Mouse (Mus musculus): ENCODE measurements around the gene Tardbp.
A peak's percentile ranks its signal among the peaks of the same experiment; 100 is the strongest.

Gene Tardbp

DNA sequence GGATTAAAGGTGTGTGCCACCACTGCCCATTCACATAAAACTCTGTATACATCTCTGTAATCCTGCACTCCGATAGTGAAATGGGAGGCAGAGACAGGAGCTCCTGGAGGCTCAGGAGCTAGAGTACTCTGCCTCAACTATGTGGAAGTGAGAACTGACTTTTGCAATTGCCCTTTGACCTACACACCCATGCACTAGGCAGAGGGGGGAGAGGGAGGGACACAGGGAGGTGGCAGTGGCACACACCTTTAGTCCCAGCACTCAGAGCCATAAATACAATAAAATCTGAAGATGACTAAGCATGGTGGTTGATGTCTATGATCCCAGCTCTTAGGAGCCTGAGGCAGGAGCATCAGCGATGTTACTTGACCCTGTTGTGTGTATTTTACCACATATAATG lies 12.6 kb upstream of the Tardbp start:
- no peak for DNase-seq (ENCODE audit: low read depth, low spot score)

DNA sequence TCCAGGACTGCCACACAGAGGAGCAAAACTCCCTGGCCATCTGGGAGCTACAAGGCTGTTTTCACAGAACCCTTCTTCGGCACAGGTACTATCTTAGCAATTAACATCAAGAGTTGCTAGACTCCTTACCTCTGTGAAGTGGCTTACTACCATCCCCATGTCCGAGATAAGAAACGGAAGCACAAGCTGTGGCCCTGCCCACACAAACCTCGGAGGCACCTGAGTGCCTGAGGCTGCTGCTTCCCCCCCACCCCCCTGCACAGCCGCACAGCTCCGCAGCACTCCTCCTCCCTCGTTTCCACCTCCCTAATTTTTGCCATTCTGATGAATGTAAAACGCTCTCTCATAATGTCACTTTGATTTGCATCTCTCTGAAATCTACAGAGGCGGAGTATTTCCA lies 11.5 kb upstream of the Tardbp start:
- DNase-seq (ENCODE audit: low read depth, low spot score), result peak; percentile 25

DNA sequence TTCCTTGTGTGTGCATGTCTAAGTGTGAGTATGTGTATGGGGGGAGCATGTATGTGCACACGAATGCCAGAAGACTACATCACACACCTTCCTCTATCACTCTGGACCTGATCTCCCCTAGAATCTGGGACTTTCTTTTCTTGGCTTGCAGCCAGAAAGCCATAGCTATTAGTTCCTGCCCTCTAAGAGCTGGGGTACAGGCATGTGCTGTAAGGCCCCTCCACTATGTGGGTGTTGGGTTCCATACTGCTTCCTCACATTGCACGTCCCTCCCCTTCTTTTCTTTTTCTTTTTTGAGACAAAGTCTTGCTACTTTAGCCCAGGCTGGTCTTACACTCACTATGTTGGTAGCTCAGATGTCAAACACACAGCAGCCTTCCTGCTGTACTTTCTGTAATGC lies 8.5 kb upstream of the Tardbp start:
- no peak for DNase-seq (ENCODE audit: low read depth, low spot score)

DNA sequence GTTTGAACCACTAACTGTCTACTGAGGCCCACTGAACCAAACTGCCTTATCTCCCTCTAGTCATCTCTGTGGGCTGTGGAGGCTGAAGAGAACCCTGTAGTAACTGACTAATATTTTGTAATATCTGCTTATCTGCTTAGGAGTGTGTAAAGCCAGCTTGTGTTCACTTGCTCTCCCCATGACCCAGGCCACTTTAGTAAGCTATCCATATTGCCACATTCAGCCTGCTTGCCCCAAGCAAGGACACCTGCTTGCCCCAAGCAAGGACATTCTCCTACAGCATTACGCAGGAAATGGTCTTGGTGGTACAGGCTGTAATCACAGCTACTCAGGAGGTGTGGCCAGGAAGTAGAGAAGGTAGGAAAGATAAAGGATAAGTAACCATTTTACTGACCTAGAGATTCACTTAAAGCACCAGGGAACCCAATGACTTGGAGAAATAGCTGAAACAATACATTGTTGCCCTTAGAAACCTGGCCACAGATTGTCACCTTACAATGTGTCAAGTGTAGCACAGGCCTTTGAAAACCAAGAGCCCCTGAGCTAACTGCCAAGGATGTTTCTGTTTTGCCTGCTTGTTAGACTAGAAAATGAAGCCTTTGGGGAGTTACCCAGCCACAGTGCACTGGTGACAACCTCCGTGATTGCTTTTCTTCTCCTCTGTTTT lies 6.7 kb upstream of the Tardbp start:
- no peak for DNase-seq (ENCODE audit: low read depth, low spot score)

DNA sequence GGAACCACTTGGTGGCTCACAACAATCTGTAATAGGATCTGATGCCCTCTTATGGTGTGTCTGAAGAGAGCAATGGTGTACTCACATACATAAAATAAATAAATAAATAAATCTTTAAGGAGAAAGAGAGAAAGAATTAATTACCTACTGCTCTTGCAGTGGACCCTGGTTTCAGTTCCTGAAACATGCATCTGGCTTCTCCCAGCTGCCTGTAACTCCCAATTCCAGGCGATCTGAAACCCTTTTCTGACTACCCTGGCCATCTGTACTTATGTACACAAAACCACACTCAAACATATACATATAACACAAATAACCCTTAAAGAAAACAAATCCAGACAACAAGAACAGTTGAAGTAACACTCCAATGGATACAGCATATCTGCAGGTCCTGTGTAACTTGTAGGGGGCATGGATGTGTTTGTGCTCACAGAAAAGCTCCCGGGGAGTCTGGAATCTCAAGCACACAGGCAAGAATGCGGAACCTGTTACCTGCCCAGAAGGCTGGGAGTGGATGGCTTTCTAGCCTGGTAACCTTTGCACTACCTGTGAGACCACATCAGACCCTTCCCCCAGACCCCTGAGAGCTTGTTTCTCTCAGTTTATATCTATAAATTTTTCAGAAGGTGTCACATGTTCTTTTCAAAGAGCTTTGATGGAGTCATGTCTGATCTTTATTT lies 5.3 kb upstream of the Tardbp start:
- no peak for DNase-seq (ENCODE audit: low read depth, low spot score)

DNA sequence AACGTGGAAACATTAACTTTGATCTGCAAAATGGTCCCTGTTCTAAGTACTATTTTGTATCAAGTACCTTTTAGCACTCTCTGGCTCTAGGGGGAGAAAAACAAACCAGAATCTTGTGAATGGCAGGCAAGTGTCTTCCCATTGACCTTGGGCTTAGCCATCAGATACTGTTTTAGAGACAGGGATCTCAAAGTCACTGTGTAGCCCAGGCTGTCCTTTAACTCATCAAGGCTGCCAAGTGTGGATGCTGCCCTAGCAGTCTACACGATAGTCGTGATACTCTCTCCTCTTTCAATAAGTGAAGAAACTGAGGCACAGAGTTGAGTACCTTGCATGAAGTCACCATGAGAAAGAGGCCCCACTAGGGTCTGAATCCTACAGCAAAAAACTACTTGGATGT lies 427 bp upstream of the Tardbp start:
- no peak for DNase-seq (ENCODE audit: low read depth, low spot score)

DNA sequence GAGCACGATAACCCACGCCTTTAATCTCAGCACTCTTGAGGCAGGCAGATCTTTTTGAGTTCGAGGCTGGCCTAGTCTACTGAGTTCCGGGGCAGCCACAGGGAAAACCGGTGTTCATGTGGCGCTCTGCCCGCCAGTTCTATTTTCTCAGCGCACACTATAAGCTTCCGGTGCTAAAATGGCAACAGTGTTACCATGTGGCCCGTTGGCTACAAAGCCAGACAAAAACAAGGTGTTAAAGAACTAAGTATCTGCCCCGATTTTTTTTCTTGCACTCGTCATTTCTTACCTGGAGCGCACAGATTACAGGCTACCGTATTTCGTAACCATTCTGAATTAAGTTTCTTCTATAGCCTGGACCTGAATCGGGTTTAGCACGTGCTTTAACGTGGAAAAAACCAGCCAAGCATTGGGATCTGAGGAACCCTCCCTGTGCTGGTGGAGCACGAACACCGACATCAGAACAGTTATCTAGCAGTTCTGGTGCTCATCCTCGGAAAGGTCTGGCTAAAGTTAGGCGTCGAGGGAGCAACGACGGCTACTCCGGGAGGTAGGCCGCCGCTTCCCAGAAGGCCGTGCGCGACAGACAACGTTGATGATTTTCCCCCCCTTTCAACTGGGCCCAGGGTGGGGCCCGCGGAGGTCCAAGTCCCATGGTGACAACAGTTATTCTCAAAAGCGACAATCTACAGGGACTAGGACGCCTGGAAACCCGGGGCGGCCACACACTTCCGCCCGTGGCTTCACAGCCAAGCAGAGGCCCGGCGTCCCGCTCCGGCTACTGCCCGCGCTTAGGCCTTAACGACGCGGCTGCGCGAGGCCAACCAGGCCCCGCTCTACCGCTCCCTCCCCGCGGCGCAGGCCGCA lies 830 bp downstream of the Tardbp start:
- DNase-seq (ENCODE audit: low read depth, low spot score), result peak; percentile 72

DNA sequence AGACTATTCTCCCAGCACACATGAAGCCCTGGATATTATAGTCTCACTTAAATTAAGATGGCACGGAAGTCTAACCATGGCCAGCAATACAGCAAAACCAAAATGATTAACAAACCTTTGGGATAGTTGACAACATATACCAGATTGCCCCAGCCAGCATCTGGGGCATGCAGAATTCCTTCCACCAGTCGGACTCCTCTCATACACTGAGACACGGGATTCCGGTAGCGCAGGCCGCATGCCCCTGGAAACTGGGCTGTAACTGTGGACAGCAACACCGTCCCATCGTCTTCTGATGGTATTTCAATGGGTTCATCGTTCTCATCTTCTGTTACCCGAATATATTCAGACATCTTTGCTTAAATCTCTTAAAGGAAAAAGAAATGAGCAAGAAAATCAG lies 1.8 kb downstream of the Tardbp start:
- no peak for DNase-seq (ENCODE audit: low read depth, low spot score)

DNA sequence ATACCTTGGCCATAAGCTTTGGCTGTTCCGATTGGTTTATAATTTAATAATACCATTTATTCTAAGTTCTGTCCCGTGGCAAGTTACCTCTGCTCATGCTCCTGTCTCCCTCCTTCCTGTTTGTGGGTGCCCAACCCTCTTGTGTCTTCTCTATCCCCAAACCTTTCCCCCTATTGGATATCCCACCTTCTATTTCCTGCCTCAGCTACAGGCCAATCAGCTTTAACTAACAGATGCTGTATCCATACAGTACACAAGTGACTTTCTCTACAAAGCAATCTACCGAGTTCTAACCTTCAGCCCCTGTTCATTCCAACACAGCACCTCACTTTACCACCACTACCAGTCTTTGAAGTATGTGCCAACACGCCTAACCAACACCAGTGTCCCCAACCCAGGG lies 3.2 kb downstream of the Tardbp start:
- no peak for DNase-seq (ENCODE audit: low read depth, low spot score)

DNA sequence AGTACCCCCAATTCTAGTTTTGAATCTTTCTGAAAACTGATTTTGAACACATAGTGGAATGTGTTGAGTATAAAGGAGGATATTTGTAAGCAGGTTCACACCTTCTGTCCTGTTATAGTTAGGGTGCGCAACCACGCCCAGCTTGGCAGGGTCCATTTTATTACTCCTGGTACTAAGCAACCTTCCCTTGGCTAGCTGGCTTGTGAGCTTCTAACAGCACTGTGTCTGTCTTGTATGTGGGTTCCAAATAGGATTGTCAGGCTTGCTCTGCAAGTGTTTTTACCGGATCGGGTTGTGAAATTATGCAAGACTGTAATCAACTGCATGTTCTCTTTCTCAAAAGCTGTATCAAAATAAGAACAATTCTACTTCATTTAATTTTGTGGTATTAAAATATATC lies 4.3 kb downstream of the Tardbp start:
- DNase-seq (ENCODE audit: low read depth, low spot score), result no peak

DNA sequence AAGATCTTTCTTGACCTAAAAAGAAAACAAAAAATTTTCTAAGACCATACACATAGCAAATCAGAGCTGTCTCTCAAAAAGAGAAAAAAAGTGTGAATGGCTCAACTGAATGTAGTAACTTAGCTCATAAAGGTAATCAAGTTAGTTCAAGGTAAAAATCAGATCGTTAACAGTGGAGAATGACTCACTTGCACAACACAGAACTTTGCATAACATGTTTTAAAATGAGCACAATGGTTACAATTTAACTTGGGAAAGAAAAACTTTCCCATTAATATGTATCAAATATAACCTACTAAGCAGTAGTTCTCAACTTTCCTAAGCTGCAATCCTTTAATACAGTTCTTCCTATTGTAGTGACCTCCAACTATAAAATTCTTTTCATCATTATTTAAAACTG lies 6.1 kb downstream of the Tardbp start:
- DNase-seq (ENCODE audit: low read depth, low spot score), result no peak

DNA sequence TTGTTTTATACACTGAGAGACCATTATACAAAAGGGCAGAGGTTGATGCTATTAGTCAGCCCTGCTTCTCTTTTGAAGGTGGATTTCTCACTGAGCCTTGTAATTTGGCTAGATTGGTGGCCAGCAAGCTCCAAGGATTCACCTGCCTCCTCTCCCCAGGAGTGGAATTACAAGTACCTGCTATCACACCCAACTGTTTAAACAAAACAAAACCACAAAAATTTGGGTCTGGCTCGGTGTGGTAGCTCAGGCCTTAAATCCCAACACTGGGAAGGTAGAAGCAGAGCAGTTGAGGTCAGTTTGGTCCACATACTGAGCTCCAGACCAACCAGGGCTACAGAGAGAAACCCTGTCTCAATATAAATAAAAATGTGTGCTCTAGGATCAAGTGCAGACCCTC lies 7.0 kb downstream of the Tardbp start:
- no peak for DNase-seq (ENCODE audit: low read depth, low spot score)

DNA sequence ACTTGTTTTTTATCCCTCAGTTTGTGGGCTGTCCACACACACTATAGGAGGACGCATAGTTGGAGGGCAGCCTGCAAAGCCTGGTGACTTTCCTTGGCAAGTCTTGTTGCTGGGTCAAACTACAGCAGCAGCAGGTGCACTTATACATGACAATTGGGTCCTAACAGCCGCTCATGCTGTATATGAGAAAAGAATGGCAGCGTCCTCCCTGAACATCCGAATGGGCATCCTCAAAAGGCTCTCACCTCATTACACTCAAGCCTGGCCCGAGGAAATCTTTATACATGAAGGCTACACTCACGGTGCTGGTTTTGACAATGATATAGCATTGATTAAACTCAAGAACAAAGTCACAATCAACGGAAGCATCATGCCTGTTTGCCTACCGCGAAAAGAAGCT lies 13.1 kb downstream of the Tardbp start:
- DNase-seq (ENCODE audit: low read depth, low spot score), result no peak

DNA sequence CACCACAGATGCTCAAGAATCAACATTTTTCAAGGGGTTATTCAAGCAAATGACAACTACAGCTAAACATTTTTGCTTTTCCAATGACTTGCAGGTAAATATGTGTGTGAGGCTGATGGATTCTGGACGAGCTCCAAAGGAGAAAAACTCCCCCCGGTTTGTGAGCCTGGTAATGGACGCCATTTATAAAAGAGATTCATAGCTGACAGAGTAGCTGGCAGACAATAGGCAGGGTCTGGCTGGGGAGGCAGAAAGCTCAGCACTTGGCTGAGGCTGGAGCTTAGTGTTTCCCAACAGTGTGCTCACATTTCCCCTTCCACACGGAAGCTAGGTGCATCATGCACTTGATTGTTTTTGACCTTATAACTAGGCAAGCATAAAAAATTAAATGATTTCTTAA lies 14.3 kb downstream of the Tardbp start:
- DNase-seq (ENCODE audit: low read depth, low spot score), result no peak

DNA sequence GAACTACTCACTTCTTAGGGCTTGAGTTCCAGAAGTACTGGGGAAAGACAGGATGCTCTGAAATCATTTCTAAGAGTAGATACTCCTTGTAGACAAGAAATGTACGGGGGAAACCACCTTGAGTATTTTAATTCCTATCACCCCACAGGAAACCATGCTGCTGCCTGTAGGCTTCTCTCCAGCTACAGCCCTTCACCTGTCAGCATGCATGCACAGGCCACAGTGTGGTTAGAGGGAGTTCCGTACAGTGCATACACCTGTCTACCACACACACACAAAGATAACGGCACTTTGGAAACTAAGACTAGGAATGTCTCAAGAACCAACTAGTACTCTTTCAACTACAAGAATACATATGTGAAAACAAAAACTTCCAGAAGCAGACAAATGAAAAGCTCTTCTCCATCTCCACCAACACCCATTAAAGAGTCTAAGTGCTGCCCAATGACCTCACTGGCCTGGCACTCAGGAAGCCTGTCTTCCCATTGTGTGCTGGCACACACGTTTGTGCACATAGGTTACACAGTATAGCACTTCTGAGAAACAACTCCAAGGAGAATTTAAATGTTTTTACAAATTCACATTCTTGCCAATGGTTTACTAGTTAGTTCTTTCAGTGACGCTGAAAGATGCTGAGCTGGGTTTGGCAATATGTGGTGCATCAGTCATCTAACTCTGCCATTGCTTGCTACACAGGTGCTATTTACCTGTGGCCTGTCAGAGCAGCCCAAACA lies 16.0 kb downstream of the Tardbp start:
- DNase-seq (ENCODE audit: low read depth, low spot score), result no peak

DNA sequence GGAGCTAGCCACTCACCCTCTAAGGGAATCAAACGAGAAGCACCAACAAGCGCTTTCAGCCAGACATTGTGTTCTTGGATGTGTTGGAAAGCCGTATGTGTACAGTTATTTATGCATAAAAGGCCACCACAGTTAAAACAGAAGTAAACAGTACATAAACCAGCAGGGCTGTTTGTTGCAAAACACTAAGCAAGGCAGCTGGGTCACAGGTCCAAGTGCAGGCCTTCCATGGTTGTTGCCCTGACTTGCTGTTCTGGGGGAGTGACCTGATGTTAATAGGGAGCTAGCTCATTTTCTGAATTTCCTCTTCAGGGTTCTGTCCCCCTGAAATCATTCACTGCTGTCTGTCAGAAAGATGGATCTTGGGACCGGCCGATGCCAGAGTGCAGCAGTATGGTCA lies 17.0 kb downstream of the Tardbp start:
- DNase-seq (ENCODE audit: low read depth, low spot score), result no peak

DNA sequence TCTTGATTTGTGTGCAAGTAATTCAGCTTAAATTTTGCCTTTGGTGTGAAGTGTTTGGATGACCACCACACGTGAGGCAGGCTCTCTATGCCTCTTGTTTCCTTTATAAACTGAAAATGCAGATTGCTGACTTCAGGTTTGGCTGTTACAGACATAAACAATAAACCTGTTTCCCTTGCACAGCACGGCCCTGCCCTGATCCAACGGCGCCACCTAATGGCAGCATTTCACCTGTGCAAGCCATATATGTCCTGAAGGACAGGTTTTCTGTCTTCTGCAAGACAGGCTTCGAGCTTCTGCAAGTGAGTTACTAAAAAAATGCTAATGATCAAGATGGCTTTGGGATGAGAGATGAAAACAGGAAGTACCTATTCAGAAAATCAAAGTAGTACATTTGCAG lies 19.1 kb downstream of the Tardbp start:
- DNase-seq (ENCODE audit: low read depth, low spot score), result peak; percentile 85

DNA sequence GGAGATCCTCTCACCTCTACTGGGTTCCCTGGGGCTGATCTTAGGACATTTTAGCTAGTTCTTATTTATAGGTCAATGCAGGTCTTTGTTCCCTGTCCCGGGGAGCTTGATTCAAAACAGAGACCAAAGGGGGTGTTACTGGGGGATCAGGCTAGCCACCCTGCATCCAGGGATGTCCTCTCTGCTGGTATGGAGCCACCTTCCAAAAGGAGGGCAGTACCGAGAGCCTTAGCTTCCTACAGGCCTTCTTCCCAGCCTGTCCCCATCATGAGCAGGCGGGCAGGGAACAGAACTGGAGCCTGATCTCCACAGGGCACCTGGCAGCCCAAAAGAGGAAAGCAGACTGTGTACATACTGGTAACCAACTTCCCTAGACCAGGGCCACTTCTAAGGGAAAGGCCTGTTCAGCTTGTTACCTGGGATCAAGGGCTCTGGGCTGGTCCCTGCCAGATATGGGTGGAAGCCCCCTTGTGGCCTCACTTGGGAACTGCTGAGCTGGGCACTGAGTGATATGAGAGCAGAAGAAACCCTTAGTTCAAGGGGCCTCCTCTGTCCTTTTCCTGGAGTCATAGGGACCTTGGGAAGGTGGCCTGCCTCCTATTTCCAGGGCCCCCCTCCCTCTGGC lies 22.2 kb downstream of the Tardbp start:
- peak; percentile 65 for DNase-seq (ENCODE audit: low read depth, low spot score)

DNA sequence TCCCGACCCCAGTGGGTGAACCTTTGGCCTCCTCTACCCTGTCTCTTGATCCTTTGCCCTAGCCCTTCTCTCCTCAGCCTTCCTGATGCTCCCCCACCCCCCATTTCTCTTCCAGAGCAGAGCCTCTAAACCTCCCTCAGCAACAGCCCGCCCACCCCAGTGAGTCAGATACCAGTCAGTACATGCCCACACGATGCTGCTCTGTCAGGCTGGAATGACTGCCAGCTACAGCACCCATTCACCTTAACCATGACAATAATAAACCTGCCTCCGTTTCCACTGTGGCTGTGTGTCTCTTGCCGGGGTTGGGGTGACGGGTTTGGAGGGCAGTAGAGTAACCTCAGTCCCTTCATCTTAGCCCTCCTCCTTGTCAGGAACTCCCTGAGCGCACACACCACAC lies 22.7 kb downstream of the Tardbp start:
- peak; percentile 92 for DNase-seq (ENCODE audit: low read depth, low spot score)

DNA sequence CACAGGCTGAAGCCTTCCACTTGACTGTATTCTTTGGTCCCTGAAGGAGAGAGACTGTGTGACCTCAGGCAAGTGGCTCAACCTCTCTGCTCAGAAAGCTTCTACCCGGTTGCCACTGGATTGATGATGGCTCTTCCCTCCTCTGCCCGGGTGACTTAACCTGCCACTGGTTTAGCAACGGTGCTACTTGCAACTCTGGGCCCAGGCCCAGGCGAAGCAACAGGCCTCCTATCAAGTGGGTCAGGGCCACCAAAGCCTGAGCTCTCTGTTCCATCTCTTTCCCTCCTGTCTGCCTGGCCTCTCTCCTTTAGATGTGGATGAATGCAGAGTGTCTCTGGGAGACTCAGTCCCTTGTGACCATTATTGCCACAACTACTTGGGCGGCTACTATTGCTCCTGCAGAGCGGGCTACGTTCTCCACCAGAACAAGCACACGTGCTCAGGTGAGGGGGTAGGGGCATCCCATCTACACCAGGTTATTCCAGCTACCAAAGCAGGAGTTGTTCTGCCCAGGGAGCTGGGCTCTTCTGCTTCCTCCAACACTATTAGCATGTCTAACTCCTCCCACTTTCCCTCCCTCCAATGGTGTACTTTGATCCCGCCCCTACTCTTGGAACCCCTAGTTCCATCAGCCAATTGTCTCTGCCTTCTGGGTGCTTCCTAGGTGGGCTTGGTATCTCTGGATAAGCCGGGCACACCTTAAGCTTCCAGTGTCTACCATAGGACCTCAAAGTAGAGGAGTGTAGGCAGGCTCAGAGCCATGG lies 23.3 kb downstream of the Tardbp start:
- peak; percentile 62 for DNase-seq (ENCODE audit: low read depth, low spot score)
